Mouse (Mus musculus) myocyte (in vitro differentiated cells): Measurements from ENCODE around the gene Ispd.

Experiments used
- POLR2A ChIP-seq: IDR thresholded peaks from one replicate; pipeline ENCODE4 v1.6.1; 2011; ENCODE audit warnings: low read depth, mild to moderate bottlenecking, control low read depth, moderate library complexity; ENCODE audit not compliant: insufficient read length
- TCF12 ChIP-seq: IDR thresholded peaks from one replicate; pipeline ENCODE4 v1.6.1; 2011; ENCODE audit warnings: mild to moderate bottlenecking, control low read depth; ENCODE audit not compliant: poor library complexity, insufficient read depth, severe bottlenecking
- USF1 ChIP-seq: IDR thresholded peaks from one replicate; pipeline ENCODE4 v1.6.1; 2011; ENCODE audit warnings: low read depth, mild to moderate bottlenecking, control low read depth, moderate library complexity

DNA sequence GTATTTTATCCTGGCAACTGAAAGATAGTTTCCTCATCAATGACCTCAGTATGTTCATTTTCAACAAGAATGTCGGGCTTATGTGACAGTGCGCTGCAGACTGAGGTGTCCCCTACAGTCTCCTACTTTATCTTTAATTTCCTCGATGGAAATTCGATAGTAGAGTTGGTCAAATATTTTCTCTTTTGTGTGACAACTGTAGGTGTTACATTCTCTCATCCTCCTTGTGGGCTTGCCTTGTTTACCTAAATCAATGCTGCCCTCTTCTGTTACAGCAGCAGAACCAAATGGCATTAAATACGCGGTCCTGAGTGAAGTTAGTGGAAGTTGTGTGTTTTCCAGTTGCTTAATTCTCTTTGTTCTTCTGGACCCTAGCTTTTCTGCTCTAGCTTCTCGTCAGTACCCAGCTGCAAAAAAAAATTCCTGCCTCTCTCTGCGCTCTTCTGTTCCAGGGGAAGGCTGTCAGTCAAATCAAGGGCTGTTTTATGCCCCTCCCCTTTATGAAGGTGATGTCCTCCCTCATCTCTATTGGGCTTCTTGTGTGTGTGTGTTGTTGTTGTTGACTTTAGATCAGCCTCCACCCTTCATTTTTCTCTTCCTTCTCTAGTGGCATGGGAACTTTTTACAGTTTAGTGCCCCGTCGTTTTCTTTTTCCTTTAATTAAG lies 289.8 kb downstream of the Ispd start:
- TF ChIP-seq USF1 (no peak), POLR2A (no peak), TCF12 (no peak)
